Mouse (Mus musculus) right cerebral cortex, postnatal 14 days (tissue): ENCODE measurements at regions not wholly inside any gene's neighbourhood (a gene's known extent, or its start where the extent isn't known, plus 50 kb on each side); places are given as distances from the start of the nearest gene placed in this dataset.

ENCODE experiments used
- DNase-seq: peaks from one replicate; pipeline ENCODE4 v3.0.0; 2022

GRCm38 (mm10) chr12:39586163-39586562 is 451.7 kb downstream of the Arl4a start:
- no peak for DNase-seq

DNA sequence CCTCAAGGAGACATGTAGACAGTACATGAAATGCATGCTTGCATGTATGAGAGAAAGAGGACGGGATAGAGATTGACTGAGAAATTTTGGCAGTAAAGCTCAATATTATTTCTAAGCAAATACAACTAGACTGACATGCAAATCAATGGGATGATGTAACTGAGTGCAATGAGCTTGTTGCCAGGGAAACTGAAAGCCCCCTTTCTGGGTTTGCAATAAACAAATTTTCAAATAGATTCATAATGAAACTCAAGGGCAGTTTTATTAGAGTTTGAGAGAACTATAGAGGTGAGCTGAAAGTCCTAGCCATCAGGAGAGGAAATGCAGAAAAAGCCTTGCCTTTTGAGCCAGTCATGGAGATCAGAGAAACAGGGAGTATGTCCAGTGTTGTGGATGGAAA is 460.2 kb downstream of the Arl4a start:
- DNase-seq, result no peak

DNA sequence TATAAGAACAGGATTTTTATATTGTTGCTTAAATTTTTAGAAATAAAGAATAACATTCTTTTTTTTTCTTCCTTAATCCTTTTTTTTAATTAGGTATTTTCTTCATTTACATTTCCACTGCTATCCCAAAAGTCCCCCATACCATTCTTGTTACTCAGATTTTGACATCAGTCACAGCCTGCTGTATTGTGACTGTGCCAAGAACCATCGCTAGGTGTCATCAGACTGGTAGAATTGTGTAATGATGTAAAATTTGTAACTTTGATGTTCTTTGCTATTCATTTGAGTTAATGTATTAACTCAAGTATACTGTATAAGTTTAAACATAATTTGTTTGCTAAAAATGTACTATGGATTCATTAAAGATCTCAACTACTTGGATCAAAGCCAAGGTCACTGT is 465.0 kb downstream of the Arl4a start:
- no peak for DNase-seq

GRCm38 (mm10) chr12:39572147-39572546 is 465.7 kb downstream of the Arl4a start:
- no peak for DNase-seq

- no peak for DNase-seq
Observed at GRCm38 (mm10) chr12:39560734-39561446, 476.9 kb downstream of the Arl4a start.

- DNase-seq, result no peak
Observed at GRCm38 (mm10) chr12:39558491-39558890, 479.3 kb downstream of the Arl4a start.

GRCm38 (mm10) chr12:39536326-39536725 is 501.5 kb downstream of the Arl4a start:
- DNase-seq, result no peak

GRCm38 (mm10) chr12:39528121-39528520 is 509.7 kb downstream of the Arl4a start:
- no peak for DNase-seq

- DNase-seq, result no peak
Observed at GRCm38 (mm10) chr12:39527216-39527600, 510.6 kb downstream of the Arl4a start.

GRCm38 (mm10) chr12:39526535-39527215 is 511.1 kb downstream of the Arl4a start:
- DNase-seq, result no peak

- no peak for DNase-seq
Observed at GRCm38 (mm10) chr12:39515690-39516089, 522.1 kb downstream of the Arl4a start.

GRCm38 (mm10) chr12:39510855-39511254 is 527.0 kb downstream of the Arl4a start:
- no peak for DNase-seq

GRCm38 (mm10) chr12:39510073-39510812 is 527.6 kb downstream of the Arl4a start:
- peak; percentile 53 for DNase-seq

DNA sequence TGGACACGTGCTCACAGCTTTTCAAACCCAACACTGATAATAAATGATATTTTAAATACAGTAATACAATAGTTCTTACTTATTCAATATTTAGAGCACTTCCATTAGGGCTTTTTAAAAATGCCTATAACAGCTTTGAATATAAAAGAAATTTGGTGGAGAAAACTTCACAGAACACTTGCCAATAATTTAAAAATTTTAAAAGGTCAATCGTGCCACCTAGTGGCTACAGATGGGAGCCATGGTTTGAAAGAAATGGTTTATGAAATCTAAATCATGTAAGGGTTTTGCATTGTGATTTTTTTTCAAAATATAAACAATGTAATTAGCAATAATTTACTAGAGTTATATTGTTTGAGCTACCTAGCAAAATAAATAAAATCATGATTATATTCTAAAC is 541.6 kb downstream of the Arl4a start:
- peak; percentile 25 for DNase-seq

DNA sequence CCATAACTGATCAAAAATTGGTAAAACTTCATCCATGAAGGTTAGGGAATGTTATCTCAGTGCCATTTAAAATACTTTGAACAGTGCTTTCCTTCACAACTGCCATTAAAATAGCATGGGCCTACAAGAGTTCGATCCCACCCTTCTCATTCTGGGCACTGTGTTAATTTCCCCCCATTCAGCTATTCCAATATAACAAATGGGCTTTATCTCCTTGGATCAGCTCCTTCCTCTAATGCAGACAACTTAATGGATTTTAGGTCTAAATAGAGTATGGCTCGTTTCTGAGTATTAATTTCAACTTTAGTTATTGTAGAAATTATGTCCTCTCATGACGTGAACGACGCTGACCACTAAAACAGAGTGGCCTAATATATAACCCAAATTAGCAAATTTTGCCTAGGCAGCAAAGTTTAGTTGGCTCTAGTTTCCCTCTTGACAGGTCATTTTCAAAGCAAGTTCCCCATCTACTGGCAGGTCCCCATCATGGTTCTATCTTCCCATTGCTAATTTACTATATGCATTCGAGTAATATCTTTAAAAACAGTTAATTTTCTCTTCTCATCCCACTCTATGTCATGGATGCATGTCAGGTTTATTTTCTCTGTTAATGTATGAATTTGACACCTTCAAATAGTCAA is 544.1 kb downstream of the Arl4a start:
- no peak for DNase-seq

DNA sequence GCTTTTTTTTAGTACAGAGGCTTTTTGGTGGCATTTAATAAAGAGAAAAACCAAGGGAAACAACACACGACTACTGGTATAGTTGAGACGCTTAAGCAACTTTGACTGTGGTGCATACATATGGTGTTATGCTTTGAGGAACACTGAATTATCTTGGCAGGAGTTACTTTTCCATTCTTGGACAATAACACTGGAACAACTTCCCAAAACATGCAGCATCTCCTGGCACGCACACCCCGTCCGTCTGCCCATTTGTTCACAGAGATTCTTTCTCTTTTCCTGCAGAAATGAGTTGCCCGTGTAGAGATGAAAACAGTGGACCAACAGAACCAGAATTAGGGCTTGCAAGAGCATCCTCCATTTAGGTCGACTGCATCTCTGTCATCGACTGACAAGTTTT is 544.7 kb downstream of the Arl4a start:
- DNase-seq, result no peak

DNA sequence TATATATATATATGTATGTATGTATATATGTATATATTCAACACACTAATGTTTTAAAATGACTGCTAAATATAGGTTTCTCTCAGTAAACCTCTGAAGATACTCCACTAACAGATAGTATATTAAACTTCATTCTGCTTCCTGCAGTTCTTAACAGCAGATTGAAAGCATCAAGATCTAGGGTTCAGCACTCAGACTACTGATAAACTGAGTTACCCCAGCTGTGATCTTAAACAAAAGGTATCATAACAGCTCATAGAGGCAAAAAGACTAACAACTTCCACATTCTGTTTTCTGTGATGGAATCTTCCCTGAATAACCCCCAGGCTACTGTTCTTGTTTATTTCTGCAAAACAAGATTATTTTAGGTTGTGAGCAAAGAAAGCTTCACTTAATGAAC is 564.8 kb downstream of the Arl4a start:
- DNase-seq, result no peak
